Mouse (Mus musculus) forebrain, embryonic 14.5 days (tissue): ENCODE results near the gene Sv2a. TPM values are rescaled to one million over a fixed set of nuclear protein-coding genes. Genes with fewer than 3 reads are reported as not detected.
"Not testable (repeated sequence)": the region's sequence is repeated elsewhere in the genome, so short reads cannot be mapped to it uniquely, and the experiment has no call there.

Source experiments
- ATAC-seq: fragments of 200-750 bp; cut with Nextera tagmentation; 2 replicates; pipeline ENCODE4 v1.8.0; 2017; ENCODE audit warnings: mild to moderate bottlenecking, moderate library complexity
- DNase-seq: peaks from one replicate; pipeline ENCODE4 v3.0.0-alpha.2; 2015; ENCODE audit warnings: low spot score
- H3K27ac ChIP-seq: fragments of 300-500 bp; sonication (generic); 2 replicates; pipeline ENCODE4 v1.5.1; 2014; ENCODE audit warnings: low read depth, mild to moderate bottlenecking, control low read depth, low read length, moderate library complexity
- H3K27me3 ChIP-seq: fragments of 300-500 bp; sonication (generic); replicated peaks from 2 replicates; pipeline ENCODE4 v1.6.1; 2014; ENCODE audit warnings: low read length, control low read depth, mixed read lengths; ENCODE audit not compliant: control insufficient read depth, insufficient read depth
- H3K36me3 ChIP-seq: fragments of 300-500 bp; sonication (generic); 2 replicates; pipeline ENCODE4 v1.6.1; 2014; ENCODE audit warnings: low read length, control low read depth; ENCODE audit not compliant: control insufficient read depth, insufficient read depth
- H3K4me1 ChIP-seq: fragments of 300-500 bp; sonication (generic); 2 replicates; pipeline ENCODE4 v1.6.1; 2014; ENCODE audit warnings: antibody characterized with exemption, low read length, control low read depth; ENCODE audit not compliant: control insufficient read depth, insufficient read depth
- H3K4me2 ChIP-seq: fragments of 300-500 bp; sonication (generic); 2 replicates; pipeline ENCODE4 v1.6.1; 2014; ENCODE audit warnings: mild to moderate bottlenecking, control low read depth, low read length
- H3K4me3 ChIP-seq: fragments of 300-500 bp; sonication (generic); 2 replicates; pipeline ENCODE4 v1.5.1; 2014; ENCODE audit warnings: low read depth, low read length, control low read depth
- H3K9ac ChIP-seq: fragments of 300-500 bp; sonication (generic); 2 replicates; pipeline ENCODE4 v1.6.1; 2014; ENCODE audit warnings: mild to moderate bottlenecking, low read length, control low read depth, moderate library complexity
- H3K9me3 ChIP-seq: fragments of 300-500 bp; sonication (generic); replicated peaks from 2 replicates; pipeline ENCODE4 v1.6.1; 2016; ENCODE audit warnings: low read length, control low read depth, mixed read lengths; ENCODE audit not compliant: control insufficient read depth
- WGBS: fragments of 180-500 bp; shearing (Covaris S2); extraction: QIAGEN DNeasy Blood & Tissue Kit; methylation state at CpG from one replicate; pipeline ENCODE4 v1.1.7; 2014; 5-methylcytosine and 5-hydroxymethylcytosine counted together
- polyA plus RNA-seq: library from polyadenylated mRNA; unstranded; fragments of >200 nt; fragmentation: Nextera tagmentation; extraction: Ambion mirVana; gene quantifications from 2 replicates; pipeline ENCODE4 v1.2.1, GENCODE M21; 2014

The Sv2a gene
- polyA plus RNA-seq, 1 experiment from 2014 or later, result 44.4 TPM

GRCm38 (mm10) chr3:96171583-96172196 lies 9.3 kb upstream of the Sv2a start:
- Histone ChIP-seq H3K27ac (peak overlapping the region; percentile 98), H3K4me3 (peak overlapping the region; percentile 73), H3K36me3 (peaks cover 36% of the 10 kb centered on the region), H3K9me3 (no peaks in the 10 kb centered on the region), H3K4me1 (peaks cover 13% of the 10 kb centered on the region), H3K9ac (peak overlapping the region; percentile 88), H3K27me3 (no peaks in the 10 kb centered on the region), H3K4me2 (peak overlapping the region; percentile 95)
- DNase-seq (no peak), ATAC-seq (peak; percentile 11)
- WGBS, result 18% methylated on average over 18 of the region's 18 CpGs

GRCm38 (mm10) chr3:96172197-96173178 lies 8.5 kb upstream of the Sv2a start, which contains the start of gene Sf3b4:
Sf3b4 (plus strand) TSS chr3:96172332.
- Histone ChIP-seq H3K27ac (peak within 1 kb of the TSS; percentile 98), H3K9ac (peak within 1 kb of the TSS; percentile 88), H3K27me3 (no peaks in the 10 kb centered on the region), H3K4me3 (peak within 1 kb of the TSS; percentile 73), H3K9me3 (no peaks in the 10 kb centered on the region), H3K4me2 (peak within 1 kb of the TSS; percentile 95), H3K36me3 (peaks cover 41% of the 10 kb centered on the region), H3K4me1 (peaks cover 13% of the 10 kb centered on the region)
- DNase-seq (peak; percentile 96), ATAC-seq (peak; percentile 95)
- WGBS, result under 1% methylated on average over 53 of the region's 58 CpGs

- WGBS, result 33% methylated on average over 7 of the region's 7 CpGs
- H3K36me3 ChIP-seq, result peaks cover 48% of the 10 kb centered on the region
- DNase-seq (no peak), ATAC-seq (no peak)
- H3K4me1 ChIP-seq, result peaks cover 13% of the 10 kb centered on the region
- no peak overlapping the region for H3K27ac ChIP-seq
- H3K9ac ChIP-seq, result peak overlapping the region; percentile 81
- no peaks in the 10 kb centered on the region for H3K9me3 ChIP-seq
- H3K27me3 ChIP-seq, result no peaks in the 10 kb centered on the region
- H3K4me2 ChIP-seq, result peak overlapping the region; percentile 95
- H3K4me3 ChIP-seq, result peak overlapping the region; percentile 73
These were observed 7.8 kb upstream of the Sv2a start for GRCm38 (mm10) chr3:96173185-96173584.

GRCm38 (mm10) chr3:96174042-96174441 lies 6.9 kb upstream of the Sv2a start:
- not testable (repeated sequence) for H3K4me3 ChIP-seq, H3K27me3 ChIP-seq, H3K27ac ChIP-seq, ATAC-seq, DNase-seq, H3K4me2 ChIP-seq, H3K9me3 ChIP-seq, H3K9ac ChIP-seq
- WGBS, result 82% methylated on average over 4 of the region's 4 CpGs
- Histone ChIP-seq H3K4me1 (peaks cover 13% of the 10 kb centered on the region), H3K36me3 (peaks cover 50% of the 10 kb centered on the region)

- ATAC-seq (no peak), DNase-seq (no peak)
- no peak overlapping the region for H3K27ac ChIP-seq
These were observed 5.7 kb upstream of the Sv2a start for GRCm38 (mm10) chr3:96175251-96175650.

GRCm38 (mm10) chr3:96178427-96178826 lies 2.5 kb upstream of the Sv2a start:
- peaks cover 17% of the 10 kb centered on the region for H3K4me1 ChIP-seq
- H3K27me3 ChIP-seq, result no peaks in the 10 kb centered on the region
- H3K4me2 ChIP-seq, result no peak overlapping the region
- no peaks in the 10 kb centered on the region for H3K9me3 ChIP-seq
- no peak for DNase-seq
- ATAC-seq, result no peak
- peaks cover 50% of the 10 kb centered on the region for H3K36me3 ChIP-seq
- WGBS, result 93% methylated on average over 4 of the region's 4 CpGs
- no peak overlapping the region for H3K27ac ChIP-seq
- H3K9ac ChIP-seq, result no peak overlapping the region
- no peak overlapping the region for H3K4me3 ChIP-seq

More at GRCm38 (mm10) chr3:96175251-96175650, 5.7 kb upstream of the Sv2a start:
- H3K4me3 ChIP-seq, result no peak overlapping the region
- no peak overlapping the region for H3K4me2 ChIP-seq
- H3K36me3 ChIP-seq, result peaks cover 50% of the 10 kb centered on the region
- H3K4me1 ChIP-seq, result peaks cover 13% of the 10 kb centered on the region
- H3K27me3 ChIP-seq, result no peaks in the 10 kb centered on the region
- no peaks in the 10 kb centered on the region for H3K9me3 ChIP-seq
- WGBS, result 92% methylated on average over 6 of the region's 6 CpGs
- no peak overlapping the region for H3K9ac ChIP-seq

- Histone ChIP-seq H3K27ac (no peak overlapping the region), H3K27me3 (no peaks in the 10 kb centered on the region), H3K9ac (no peak overlapping the region), H3K4me3 (no peak overlapping the region), H3K4me2 (no peak overlapping the region), H3K36me3 (peaks cover 46% of the 10 kb centered on the region), H3K4me1 (peaks cover 17% of the 10 kb centered on the region), H3K9me3 (no peaks in the 10 kb centered on the region)
- DNase-seq, result no peak
- no peak for ATAC-seq
- WGBS, result 85% methylated on average over 2 of the region's 2 CpGs
These were observed 2.0 kb upstream of the Sv2a start for GRCm38 (mm10) chr3:96178902-96179301.

GRCm38 (mm10) chr3:96179531-96179930 lies 1.4 kb upstream of the Sv2a start:
- no peak overlapping the region for H3K4me3 ChIP-seq
- H3K27ac ChIP-seq, result no peak overlapping the region
- no peak overlapping the region for H3K9ac ChIP-seq
- H3K4me2 ChIP-seq, result no peak overlapping the region
- H3K36me3 ChIP-seq, result peaks cover 40% of the 10 kb centered on the region
- no peak for ATAC-seq
- DNase-seq, result peak; percentile 13
- 46% methylated on average over 4 of the region's 4 CpGs for WGBS
- peaks cover 17% of the 10 kb centered on the region for H3K4me1 ChIP-seq
- no peaks in the 10 kb centered on the region for H3K9me3 ChIP-seq
- H3K27me3 ChIP-seq, result no peaks in the 10 kb centered on the region
